Mouse (Mus musculus): ENCODE data around the gene Rab13. TPM values are rescaled to one million over a fixed set of nuclear protein-coding genes. Genes with fewer than 3 reads are reported as not detected.

Rab13 gene
- polyA plus RNA-seq, 1 experiment from 2014 or later, result 17.5 TPM

Other genes with a start within 250 kb of the Rab13 start
- gene Hax1, start 214.9 kb upstream of the Rab13 start, polyA plus RNA-seq (2018), result 77.9 to 113 TPM (median 113 TPM) in 3 replicates
- gene 4933434E20Rik, start 162.1 kb upstream of the Rab13 start, polyA plus RNA-seq (2018), result 49.4 to 76.1 TPM (median 71.0 TPM) in 3 replicates
- 160 to 411 TPM (median 185 TPM) in 3 replicates for gene Ubap2l, start 161.1 kb upstream of the Rab13 start, polyA plus RNA-seq (2018)
- gene Tpm3, start 141.0 kb upstream of the Rab13 start, polyA plus RNA-seq (2018), result 516 to 899 TPM (median 852 TPM) in 3 replicates
- gene Nup210l, start 109.6 kb upstream of the Rab13 start, polyA plus RNA-seq (2018), result 0.04 TPM in 1 of 3 replicates, not detected in the others
- gene Rps27, start within 50 bp of the Rab13 start, polyA plus RNA-seq (2018), result 1,141 to 3,573 TPM (median 2,291 TPM) in 3 replicates
- 41.1 to 83.2 TPM (median 71.3 TPM) in 3 replicates for gene Jtb, start 17.9 kb downstream of the Rab13 start, polyA plus RNA-seq (2018)
- 0.79 to 1.2 TPM (median 1.2 TPM) in 3 replicates for gene Creb3l4, start 29.8 kb downstream of the Rab13 start, polyA plus RNA-seq (2018)
- gene Slc39a1, start 34.5 kb downstream of the Rab13 start, polyA plus RNA-seq (2018), result 169 to 236 TPM (median 174 TPM) in 3 replicates
- gene Crtc2, start 40.5 kb downstream of the Rab13 start, polyA plus RNA-seq (2018), result 15.7 to 39.3 TPM (median 26.5 TPM) in 3 replicates
- 25.4 to 40.1 TPM (median 34.8 TPM) in 3 replicates for gene Dennd4b, start 51.5 kb downstream of the Rab13 start, polyA plus RNA-seq (2018)
- gene Gatad2b, start 79.5 kb downstream of the Rab13 start, polyA plus RNA-seq (2018), result 14.7 to 25.3 TPM (median 17.8 TPM) in 3 replicates
- gene Slc27a3, start 176.2 kb downstream of the Rab13 start, polyA plus RNA-seq (2018), result 0.09 to 0.76 TPM (median 0.25 TPM) in 3 replicates
- 20.2 to 26.1 TPM (median 23.4 TPM) in 3 replicates for gene Ints3, start 219.9 kb downstream of the Rab13 start, polyA plus RNA-seq (2018)

Data from macrophage (primary cell).